Mouse (Mus musculus): ENCODE measurements around the gene Olfr617. TPM values are rescaled to one million over a fixed set of nuclear protein-coding genes. Genes with fewer than 3 reads are reported as not detected.

Gene Olfr617
- polyA plus RNA-seq (2017; shearing (Covaris generic)), result not detected

GRCm38 (mm10) chr7:103572761-103573160 is at the start of gene Olfr617:
TSS of gene Olfr617 (plus strand) at chr7:103573061.

DNA sequence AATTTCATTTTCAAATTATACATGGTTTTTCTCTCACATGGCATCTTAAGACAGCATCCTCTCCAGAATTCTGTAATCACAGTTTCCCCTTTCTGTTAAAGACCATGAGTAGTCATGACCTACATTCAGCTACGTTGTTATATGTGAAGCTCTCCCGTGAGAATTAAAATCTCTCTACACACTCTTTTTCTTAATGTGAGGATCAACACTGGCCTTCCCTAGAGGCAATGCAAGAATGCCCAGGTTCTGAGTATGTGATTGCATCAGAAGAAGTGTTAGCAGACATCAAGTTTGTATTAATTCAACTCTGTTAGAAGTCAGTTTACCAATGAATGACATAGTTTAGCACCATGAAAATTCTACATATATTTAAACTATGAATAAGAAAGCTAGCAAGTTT is 30.2 kb upstream of the Olfr617 start, which contains the start of gene Olfr612:
Gene Olfr612 (minus strand): TSS at position 101 of the 400 bp plus-strand sequence.

GRCm38 (mm10) chr7:103547774-103548173 is 25.1 kb upstream of the Olfr617 start, which contains the start of gene Olfr613:
TSS of gene Olfr613 (plus strand) at chr7:103548074.

GRCm38 (mm10) chr7:103555779-103556178 is 17.1 kb upstream of the Olfr617 start, which contains the start of gene Olfr615:
TSS of gene Olfr615 (plus strand) at chr7:103556079.

DNA sequence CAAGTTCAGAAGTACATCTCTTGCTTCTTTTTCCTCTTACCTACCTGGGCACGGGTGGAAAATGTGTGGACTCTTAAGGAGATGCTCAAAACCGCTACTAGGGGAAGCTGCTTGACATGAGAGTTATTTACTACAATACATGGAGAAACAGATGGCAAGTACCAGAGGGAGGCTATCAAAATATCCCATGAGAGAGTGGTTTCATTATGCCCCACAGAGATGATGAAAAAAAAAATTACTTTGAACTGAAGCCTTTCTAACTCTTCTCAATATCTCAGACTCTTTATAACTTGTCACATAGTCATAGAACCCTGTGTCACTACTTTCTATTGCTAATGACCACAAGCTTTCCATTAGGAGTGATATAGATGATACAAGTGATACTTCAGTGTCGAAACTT is 3.8 kb upstream of the Olfr617 start, which contains the start of gene Olfr616:
Gene Olfr616 (minus strand): TSS at position 101 of the 400 bp plus-strand sequence.

DNA sequence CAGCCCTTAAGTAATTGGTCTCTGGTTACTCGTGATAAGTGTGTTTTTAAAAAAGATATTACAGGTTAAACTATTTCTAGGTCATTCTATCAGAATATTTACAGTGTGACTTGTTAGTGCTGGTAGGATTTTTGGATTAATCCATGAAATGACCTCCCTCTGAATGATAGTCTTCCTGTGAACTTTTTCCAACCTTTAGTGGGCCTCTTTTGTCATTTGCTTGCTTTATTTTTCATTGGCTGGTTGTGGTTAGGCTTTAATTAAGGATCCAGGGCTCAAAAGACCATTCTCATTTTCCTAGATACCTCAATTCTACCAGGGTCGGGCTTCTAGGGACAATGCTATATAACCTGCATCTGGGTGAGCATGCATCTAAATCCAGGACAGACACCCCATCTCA is 16.9 kb downstream of the Olfr617 start, which contains the start of gene Olfr618:
Gene Olfr618 (plus strand): TSS at position 301 of the 400 bp plus-strand sequence.

GRCm38 (mm10) chr7:103600275-103600674 is 27.4 kb downstream of the Olfr617 start, which contains the start of gene Olfr619:
TSS of gene Olfr619 (plus strand) at chr7:103600575.

GRCm38 (mm10) chr7:103612434-103612833 is 39.6 kb downstream of the Olfr617 start, which contains the start of gene Olfr620:
TSS of gene Olfr620 (minus strand) at chr7:103612534.

Other genes with a start within 250 kb of the Olfr617 start
- not detected for gene Olfr598, start 249.5 kb upstream of the Olfr617 start, polyA plus RNA-seq (2017; shearing (Covaris generic))
- not detected for gene Olfr599, start 237.1 kb upstream of the Olfr617 start, polyA plus RNA-seq (2017; shearing (Covaris generic))
- not detected for gene Olfr600, start 223.4 kb upstream of the Olfr617 start, polyA plus RNA-seq (2017; shearing (Covaris generic))
- gene Olfr601, start 210.4 kb upstream of the Olfr617 start, polyA plus RNA-seq (2017; shearing (Covaris generic)), result not detected
- not detected for gene Olfr603, start 186.9 kb upstream of the Olfr617 start, polyA plus RNA-seq (2017; shearing (Covaris generic))
- gene Usp17lc, start 158.0 kb upstream of the Olfr617 start, polyA plus RNA-seq (2017; shearing (Covaris generic)), result not detected
- gene Olfr605, start 127.6 kb upstream of the Olfr617 start, polyA plus RNA-seq (2017; shearing (Covaris generic)), result not detected
- not detected for gene Olfr606, start 124.0 kb upstream of the Olfr617 start, polyA plus RNA-seq (2017; shearing (Covaris generic))
- gene Olfr607, start 108.9 kb upstream of the Olfr617 start, polyA plus RNA-seq (2017; shearing (Covaris generic)), result 0.20 TPM
- gene Olfr608, start 103.2 kb upstream of the Olfr617 start, polyA plus RNA-seq (2017; shearing (Covaris generic)), result not detected
- gene Olfr609, start 75.0 kb upstream of the Olfr617 start, polyA plus RNA-seq (2017; shearing (Covaris generic)), result not detected
- not detected for gene Olfr610, start 60.9 kb upstream of the Olfr617 start, polyA plus RNA-seq (2017; shearing (Covaris generic))
- not detected for gene Olfr611, start 52.2 kb upstream of the Olfr617 start, polyA plus RNA-seq (2017; shearing (Covaris generic))
- gene Olfr612, start 30.3 kb upstream of the Olfr617 start, polyA plus RNA-seq (2017; shearing (Covaris generic)), result not detected
- gene Olfr613, start 25.0 kb upstream of the Olfr617 start, polyA plus RNA-seq (2017; shearing (Covaris generic)), result 0.06 TPM
- not detected for gene Olfr615, start 17.0 kb upstream of the Olfr617 start, polyA plus RNA-seq (2017; shearing (Covaris generic))
- not detected for gene Olfr616, start 3.9 kb upstream of the Olfr617 start, polyA plus RNA-seq (2017; shearing (Covaris generic))
- gene Olfr618, start 17.0 kb downstream of the Olfr617 start, polyA plus RNA-seq (2017; shearing (Covaris generic)), result not detected
- gene Olfr619, start 27.5 kb downstream of the Olfr617 start, polyA plus RNA-seq (2017; shearing (Covaris generic)), result not detected
- 0.25 TPM for gene Olfr620, start 39.5 kb downstream of the Olfr617 start, polyA plus RNA-seq (2017; shearing (Covaris generic))
- not detected for gene Olfr622, start 69.6 kb downstream of the Olfr617 start, polyA plus RNA-seq (2017; shearing (Covaris generic))
- not detected for gene Olfr623, start 90.6 kb downstream of the Olfr617 start, polyA plus RNA-seq (2017; shearing (Covaris generic))
- gene Olfr624, start 98.1 kb downstream of the Olfr617 start, polyA plus RNA-seq (2017; shearing (Covaris generic)), result 0.06 TPM
- gene Olfr625-ps1, start 109.7 kb downstream of the Olfr617 start, polyA plus RNA-seq (2017; shearing (Covaris generic)), result not detected
- gene Olfr243, start 141.6 kb downstream of the Olfr617 start, polyA plus RNA-seq (2017; shearing (Covaris generic)), result not detected
- gene Olfr628, start 157.3 kb downstream of the Olfr617 start, polyA plus RNA-seq (2017; shearing (Covaris generic)), result not detected
- not detected for gene Olfr629, start 171.9 kb downstream of the Olfr617 start, polyA plus RNA-seq (2017; shearing (Covaris generic))
- gene Olfr630, start 184.3 kb downstream of the Olfr617 start, polyA plus RNA-seq (2017; shearing (Covaris generic)), result not detected
- gene Olfr69, start 198.5 kb downstream of the Olfr617 start, polyA plus RNA-seq (2017; shearing (Covaris generic)), result not detected
- not detected for gene Olfr68, start 206.6 kb downstream of the Olfr617 start, polyA plus RNA-seq (2017; shearing (Covaris generic))
- gene Olfr67, start 218.8 kb downstream of the Olfr617 start, polyA plus RNA-seq (2017; shearing (Covaris generic)), result not detected
- gene Hbb-bt, start 240.9 kb downstream of the Olfr617 start, polyA plus RNA-seq (2017; shearing (Covaris generic)), result not detected